Mouse (Mus musculus) layer of hippocampus, adult 9-10 months (tissue): ENCODE measurements around the gene Cylc1.

ENCODE experiments used
- DNase-seq: peaks from one replicate; pipeline ENCODE4 v3.0.0; 2022; ENCODE audit warnings: low spot score

Gene Cylc1

GRCm38 (mm10) chrX:111110118-111110517 lies at the start of gene Cylc1:
Gene Cylc1, plus strand, starts transcription at chrX:111110418.
- no peak for DNase-seq

GRCm38 (mm10) chrX:111078680-111079079 lies 31.5 kb upstream of the Cylc1 start:
- no peak for DNase-seq

- no peak for DNase-seq
Measured at GRCm38 (mm10) chrX:111168040-111168439, 57.8 kb downstream of the Cylc1 start, which contains the start of gene Gm10112. Gene Gm10112, plus strand, starts transcription at chrX:111168340.
